Mouse (Mus musculus) activated CD4-positive, CD25-positive, alpha-beta regulatory T cell (primary cell): Measurements from ENCODE around the gene Rab5if. TPM values are rescaled to one million over a fixed set of nuclear protein-coding genes. Genes with fewer than 3 reads are reported as not detected.

ENCODE experiments used
- polyA plus RNA-seq, 2 experiments: library from polyadenylated mRNA; unstranded; fragments of 100-300 nt; shearing (Covaris generic); gene quantifications; one replicate each; pipeline ENCODE4 v1.2.1; 2017

The Rab5if gene
- polyA plus RNA-seq, result 100 to 1,000 TPM; 146 to 172 TPM

DNA sequence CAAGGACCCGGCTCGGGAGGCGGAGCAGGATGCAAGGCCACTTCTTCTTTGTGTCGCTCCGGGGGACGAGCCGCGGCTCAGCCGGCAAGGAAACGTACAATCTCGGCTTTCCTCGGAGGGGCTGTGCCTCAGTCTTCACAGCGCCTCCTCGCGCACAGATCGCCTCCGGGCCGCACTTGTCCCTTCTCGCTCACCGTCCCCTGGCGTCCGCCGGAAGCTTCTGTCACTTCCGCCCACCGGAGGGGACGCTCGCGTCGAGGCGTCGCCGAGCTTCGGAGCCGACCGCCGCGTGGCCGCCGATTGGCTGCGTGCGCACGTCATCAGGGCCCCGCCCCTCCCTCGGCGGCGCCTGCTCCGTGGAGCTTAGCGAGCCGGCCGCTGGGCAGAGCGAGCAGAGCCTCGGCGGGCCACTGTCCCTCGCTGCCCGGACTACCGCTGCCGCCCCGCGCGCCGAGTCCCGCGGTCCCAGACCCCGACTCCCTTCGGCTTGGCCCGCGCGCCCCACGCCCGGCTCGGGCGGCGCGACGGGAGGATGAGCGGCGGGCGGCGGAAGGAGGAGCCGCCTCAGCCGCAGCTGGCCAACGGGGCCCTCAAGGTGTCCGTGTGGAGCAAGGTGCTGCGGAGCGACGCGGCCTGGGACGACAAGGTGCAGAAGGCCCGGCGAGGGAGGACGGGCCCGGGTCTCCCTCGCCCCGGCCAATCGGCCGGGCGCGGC, at the start of gene Rab5if:
Rab5if (plus strand) TSS at position 357 of the 715 bp plus-strand sequence.

DNA sequence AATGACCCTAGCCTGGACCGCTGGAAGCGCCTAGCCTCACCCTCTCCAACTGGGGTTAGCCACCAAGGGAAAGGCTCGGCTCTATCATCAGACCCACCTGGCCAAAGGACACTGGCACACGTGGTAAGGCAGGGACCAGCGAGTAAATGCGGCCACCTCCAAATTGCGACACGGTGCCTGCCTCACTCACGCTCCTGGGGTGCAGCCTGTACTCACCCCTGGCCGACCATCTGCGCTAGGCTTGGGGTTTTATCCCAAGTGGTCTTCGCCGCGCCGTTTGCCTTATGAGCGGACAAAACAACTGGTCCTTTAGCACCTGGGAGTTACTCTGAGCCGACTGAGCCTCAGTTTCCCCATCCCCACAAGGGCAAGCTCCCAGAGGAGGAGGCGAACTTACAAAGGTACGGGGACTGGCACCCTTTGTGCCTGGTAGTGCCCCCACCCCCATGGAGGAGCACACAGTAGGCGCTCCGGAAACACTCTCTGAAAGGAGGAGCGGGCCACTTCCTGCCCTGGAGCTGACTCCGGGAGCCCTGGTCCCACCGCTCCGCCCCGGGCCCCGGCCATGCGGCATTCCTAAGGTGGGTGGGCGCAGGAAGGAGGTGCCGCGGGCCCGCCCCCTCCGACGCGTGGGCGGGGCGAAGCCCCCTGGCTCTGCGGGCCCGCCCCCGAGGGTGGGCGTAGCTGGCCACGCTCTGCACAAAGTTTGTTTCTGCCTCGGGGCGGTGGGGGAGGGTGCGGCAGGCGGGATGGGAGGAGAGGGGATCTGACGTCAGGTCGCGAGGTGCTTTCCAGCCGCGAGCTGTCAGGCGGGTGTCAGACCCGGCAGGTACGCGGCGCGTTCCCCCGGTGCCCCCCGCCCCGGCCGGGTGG, 23.4 kb upstream of the Rab5if start, which contains the start of gene Tgif2:
Tgif2 (plus strand) TSS at position 689 of the 873 bp plus-strand sequence.

DNA sequence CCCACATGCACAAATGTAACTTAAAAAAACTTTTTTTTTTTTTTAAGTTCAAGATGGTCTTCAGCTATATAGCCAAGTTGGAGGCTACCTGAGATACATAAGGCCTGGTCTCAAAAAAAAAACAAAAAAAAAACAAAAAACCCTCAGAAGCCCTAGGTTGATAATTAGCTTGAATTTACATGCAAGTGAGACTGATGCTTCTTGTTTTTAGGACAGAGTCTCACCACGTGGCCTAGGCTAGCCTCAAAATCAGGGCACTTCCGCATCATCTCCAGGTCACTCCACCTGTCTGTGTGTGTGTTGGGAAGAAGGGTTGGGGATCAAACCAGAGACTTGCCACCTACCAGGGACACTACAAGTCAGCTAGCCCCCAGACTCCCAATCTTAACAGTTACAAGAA, 5.1 kb upstream of the Rab5if start, which contains the start of gene 4930518I15Rik:
4930518I15Rik (minus strand) TSS at position 112 of the 400 bp plus-strand sequence.

DNA sequence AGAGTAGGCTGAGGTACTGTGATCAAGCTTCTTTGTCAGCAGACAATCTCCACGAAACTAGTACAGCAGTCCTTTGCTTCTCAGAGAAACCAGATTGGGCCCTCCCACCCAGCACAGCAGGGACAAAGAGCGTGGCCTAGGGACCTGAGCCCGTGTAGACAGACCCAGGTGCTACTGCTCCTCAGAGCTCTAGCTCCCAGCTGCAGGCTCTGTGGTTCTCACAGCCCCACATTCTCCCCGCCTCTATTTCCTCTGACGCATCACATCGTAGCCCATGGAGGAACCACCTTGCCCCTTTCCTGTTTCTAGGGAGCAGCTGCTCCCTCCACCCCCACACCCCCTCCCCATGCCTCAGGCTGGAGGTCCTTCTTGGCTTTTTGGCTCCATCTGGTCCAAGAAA, 24.1 kb downstream of the Rab5if start, which contains the start of gene Sla2:
Sla2 (minus strand) TSS at position 176 of the 400 bp plus-strand sequence.

Other genes starting within 250 kb of the Rab5if start
- gene Dlgap4, start 249.4 kb upstream of the Rab5if start, polyA plus RNA-seq, result 10 to 100 TPM; 80.8 to 87.0 TPM
- gene Myl9, start 87.7 kb upstream of the Rab5if start, polyA plus RNA-seq, result 1 to 10 TPM in 1 of 2 experiments, not detected in 1; 1.2 TPM
- gene Tgif2, start 23.1 kb upstream of the Rab5if start, polyA plus RNA-seq, result 10 to 100 TPM; 16.9 to 17.1 TPM
- gene 4930518I15Rik, start 5.2 kb upstream of the Rab5if start, polyA plus RNA-seq, result 1 to 10 TPM; 3.6 to 5.4 TPM
- 100 to 1,000 TPM in 1 of 2 experiments, 10 to 100 TPM in 1; 50.6 to 102 TPM for gene Sla2, start 24.1 kb downstream of the Rab5if start, polyA plus RNA-seq
- 100 to 1,000 TPM; 119 to 213 TPM for gene Ndrg3, start 128.9 kb downstream of the Rab5if start, polyA plus RNA-seq
- gene Dsn1, start 144.0 kb downstream of the Rab5if start, polyA plus RNA-seq, result 10 to 100 TPM; 12.3 to 17.1 TPM
- gene Soga1, start 216.1 kb downstream of the Rab5if start, polyA plus RNA-seq, result under 1 TPM; 0.30 to 0.33 TPM
- not detected for gene Tldc2, start 223.9 kb downstream of the Rab5if start, polyA plus RNA-seq